Mouse (Mus musculus): ENCODE measurements around the gene Mgll.

The Mgll gene

GRCm38 (mm10) chr6:88743601-88744291 is 19.5 kb downstream of the Mgll start:
- no peak for DNase-seq (ENCODE audit: low spot score in 2 of 2)

- DNase-seq (ENCODE audit: low spot score in 2 of 2) = no peak
Observed at GRCm38 (mm10) chr6:88745027-88745426, 20.8 kb downstream of the Mgll start.

GRCm38 (mm10) chr6:88746271-88746670 is 22.1 kb downstream of the Mgll start:
- DNase-seq (ENCODE audit: low spot score in 2 of 2) = no peak

- no peak for DNase-seq (ENCODE audit: low spot score in 2 of 2)
Observed at GRCm38 (mm10) chr6:88747296-88748040, 23.3 kb downstream of the Mgll start.

GRCm38 (mm10) chr6:88750884-88751283 is 26.7 kb downstream of the Mgll start:
- no peak for DNase-seq (ENCODE audit: low spot score in 2 of 2)

- peak in 1 of 2 experiments; percentile 67 for DNase-seq (ENCODE audit: low spot score in 2 of 2)
Observed at GRCm38 (mm10) chr6:88752711-88753219, 28.6 kb downstream of the Mgll start.

GRCm38 (mm10) chr6:88753578-88753977 is 29.4 kb downstream of the Mgll start:
- DNase-seq (ENCODE audit: low spot score in 2 of 2) = no peak

- DNase-seq (ENCODE audit: low spot score in 2 of 2) = no peak
Observed at GRCm38 (mm10) chr6:88756992-88757391, 32.8 kb downstream of the Mgll start.

GRCm38 (mm10) chr6:88758074-88758473 is 33.9 kb downstream of the Mgll start:
- DNase-seq (ENCODE audit: low spot score in 2 of 2) = no peak

GRCm38 (mm10) chr6:88758568-88759522 is 34.6 kb downstream of the Mgll start:
- no peak for DNase-seq (ENCODE audit: low spot score in 2 of 2)

- DNase-seq (ENCODE audit: low spot score in 2 of 2) = peak; percentile 85 to 86
Observed at GRCm38 (mm10) chr6:88759793-88760453, 35.7 kb downstream of the Mgll start.

GRCm38 (mm10) chr6:88760935-88761635 is 36.9 kb downstream of the Mgll start:
- DNase-seq (ENCODE audit: low spot score in 2 of 2) = no peak

GRCm38 (mm10) chr6:88761684-88762439 is 37.6 kb downstream of the Mgll start:
- DNase-seq (ENCODE audit: low spot score in 2 of 2) = no peak

GRCm38 (mm10) chr6:88762440-88763196 is 38.4 kb downstream of the Mgll start:
- DNase-seq (ENCODE audit: low spot score in 2 of 2) = no peak

- no peak for DNase-seq (ENCODE audit: low spot score in 2 of 2)
Observed at GRCm38 (mm10) chr6:88763518-88764077, 39.4 kb downstream of the Mgll start.

- DNase-seq (ENCODE audit: low spot score in 2 of 2) = no peak
Observed at GRCm38 (mm10) chr6:88764281-88764680, 40.1 kb downstream of the Mgll start.

GRCm38 (mm10) chr6:88767740-88768139 is 43.5 kb downstream of the Mgll start:
- no peak for DNase-seq (ENCODE audit: low spot score in 2 of 2)

- no peak for DNase-seq (ENCODE audit: low spot score in 2 of 2)
Observed at GRCm38 (mm10) chr6:88769723-88770122, 45.5 kb downstream of the Mgll start.

Data from frontal cortex, postnatal 36 days (tissue).